Mouse (Mus musculus): ENCODE data around the gene Ly6g5b. TPM values are rescaled to one million over a fixed set of nuclear protein-coding genes. Genes with fewer than 3 reads are reported as not detected.
A peak's percentile ranks its signal among the peaks of the same experiment; 100 is the strongest.

Ly6g5b gene
- polyA plus RNA-seq, 1 experiment, result 1.4 TPM

DNA sequence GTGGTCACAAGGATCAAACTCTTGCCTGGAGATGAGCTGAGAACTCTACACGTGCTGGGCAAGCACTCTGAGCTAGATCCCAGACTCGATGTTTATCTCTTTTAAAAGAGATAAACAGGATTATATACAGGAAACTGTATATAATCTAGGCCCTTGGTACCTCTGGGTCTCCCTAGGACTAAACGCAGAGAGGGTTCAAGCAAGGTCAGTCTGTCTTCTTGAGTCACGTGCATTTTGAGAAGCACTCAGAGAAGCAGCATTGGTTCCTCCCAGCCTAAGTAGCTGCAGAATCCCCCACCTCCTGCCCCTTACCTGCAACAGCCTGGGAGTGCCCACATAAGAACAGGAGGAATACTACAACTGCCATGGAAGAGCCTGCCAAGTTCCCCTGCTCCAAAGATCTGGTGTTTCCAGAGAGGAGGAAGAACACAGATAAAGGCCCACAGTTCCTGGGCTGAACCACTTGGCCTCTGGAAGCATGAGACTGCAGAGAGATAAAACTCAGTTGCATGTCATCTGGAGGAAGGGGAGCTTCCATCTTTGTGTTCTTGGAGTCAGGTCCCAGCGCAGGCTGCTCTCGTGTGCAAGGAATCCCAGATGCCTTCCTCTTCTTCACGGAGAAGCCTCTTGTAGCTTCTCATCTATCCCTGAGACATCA is 29.9 kb downstream of the Ly6g5b start, which contains the start of gene Ly6g6f:
TSS of gene Ly6g6f (minus strand) at position 403 of the 658 bp plus-strand sequence.
- no peaks in the 10 kb centered on the region for H3K36me3 ChIP-seq (ENCODE audit: control insufficient read depth, insufficient read depth, low read length)
- no peaks in the 10 kb centered on the region for H3K27me3 ChIP-seq (ENCODE audit: control insufficient read depth, insufficient read depth, low read length)
- H3K4me3 ChIP-seq (ENCODE audit: low read depth, low read length), result no peak within 1 kb of the TSS
- 68% methylated on average over 7 of the region's 7 CpGs for WGBS
- no peak within 1 kb of the TSS for H3K27ac ChIP-seq (ENCODE audit: insufficient read depth, low read depth, low read length)
- TF ChIP-seq CTCF (IDR thresholded peaks at IDR 0.05; ENCODE audit: extremely low read depth, insufficient read length, insufficient replicate concordance, low read depth, low read length) (no peak), POLR2A (IDR thresholded peaks at IDR 0.05; ENCODE audit: low read depth, low read length) (no peak)
- peaks cover 9% of the 10 kb centered on the region; the same call in 1 of the 2 replicates for H3K4me1 ChIP-seq (ENCODE audit: control insufficient read depth, insufficient read depth, insufficient read length, low read length)

DNA sequence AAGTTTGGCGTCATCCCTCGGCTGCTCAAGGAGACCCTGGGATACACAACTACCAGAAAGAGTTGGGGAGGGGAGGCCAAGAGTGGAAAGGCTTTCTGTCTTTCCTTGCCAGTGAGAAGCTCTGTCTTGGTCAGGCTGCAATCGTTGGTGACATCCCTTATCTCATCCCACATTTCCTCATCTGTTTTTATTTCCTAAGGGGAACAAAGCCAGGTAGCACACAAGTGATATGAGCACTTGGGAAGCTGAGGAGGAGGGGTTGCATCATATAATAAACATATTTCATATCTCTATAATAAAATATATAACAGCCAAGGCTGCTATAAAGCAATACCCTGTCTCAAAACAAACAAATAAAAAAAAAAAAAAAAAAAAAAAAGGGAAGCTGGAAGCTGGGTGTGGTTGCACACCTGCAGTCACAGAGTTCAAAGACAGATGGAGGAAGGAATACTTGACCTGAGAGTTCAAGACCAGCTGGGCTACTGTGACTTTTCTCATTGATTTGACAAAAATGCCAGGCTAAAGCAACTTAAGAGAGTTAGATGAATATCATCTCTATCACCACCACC is 31.2 kb downstream of the Ly6g5b start:
- Histone ChIP-seq H3K4me3 (ENCODE audit: low read depth, low read length) (no peak overlapping the region), H3K4me1 (ENCODE audit: control insufficient read depth, insufficient read depth, insufficient read length, low read length) (peaks cover 19% of the 10 kb centered on the region; the same call in 1 of the 2 replicates), H3K36me3 (ENCODE audit: control insufficient read depth, insufficient read depth, low read length) (no peaks in the 10 kb centered on the region), H3K27ac (ENCODE audit: insufficient read depth, low read depth, low read length) (no peak overlapping the region), H3K27me3 (ENCODE audit: control insufficient read depth, insufficient read depth, low read length) (no peaks in the 10 kb centered on the region)
- no peak for TF ChIP-seq CTCF (IDR thresholded peaks at IDR 0.05; ENCODE audit: extremely low read depth, insufficient read length, insufficient replicate concordance, low read depth, low read length)
- TF ChIP-seq POLR2A (IDR thresholded peaks at IDR 0.05; ENCODE audit: low read depth, low read length), result no peak
- 15% methylated on average over 3 of the region's 3 CpGs for WGBS

DNA sequence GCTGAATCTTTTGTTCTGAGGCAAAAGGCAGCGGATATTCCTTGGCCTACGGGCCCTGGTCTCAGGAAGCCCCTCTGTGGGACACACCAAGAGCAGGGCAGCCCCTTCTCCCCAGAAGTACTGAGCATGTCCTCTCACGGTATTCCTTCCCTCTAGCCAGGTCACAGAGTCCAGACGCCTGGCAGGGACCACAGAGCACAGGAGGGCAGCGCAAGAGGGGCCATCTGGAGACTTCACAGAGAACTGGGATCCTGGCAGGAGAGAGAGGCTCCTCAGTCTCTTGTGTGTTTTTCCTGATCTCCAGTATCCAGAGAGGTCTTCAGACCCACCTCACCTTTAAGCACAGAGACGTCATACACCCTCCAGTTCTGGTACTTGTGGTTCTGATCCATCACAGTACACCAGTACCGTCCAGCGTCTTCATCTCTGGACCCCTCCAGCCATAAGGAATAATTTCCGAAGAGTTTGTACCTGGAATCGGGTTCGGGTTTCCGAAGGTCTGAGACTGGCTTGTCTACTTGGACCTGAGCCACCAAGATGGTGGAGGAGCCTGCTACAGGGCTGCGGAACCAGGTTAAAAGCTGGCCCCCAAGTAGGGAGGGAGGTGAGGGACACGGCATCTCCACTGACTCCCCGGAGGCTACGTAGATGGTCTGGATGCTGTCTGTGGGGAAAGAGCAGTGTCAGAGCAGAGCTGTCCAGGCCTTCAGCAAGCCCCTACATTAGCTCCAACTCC is 32.2 kb downstream of the Ly6g5b start:
- Histone ChIP-seq H3K27me3 (ENCODE audit: control insufficient read depth, insufficient read depth, low read length) (no peaks in the 10 kb centered on the region), H3K4me3 (ENCODE audit: low read depth, low read length) (no peak overlapping the region), H3K4me1 (ENCODE audit: control insufficient read depth, insufficient read depth, insufficient read length, low read length) (peaks cover 21% of the 10 kb centered on the region), H3K36me3 (ENCODE audit: control insufficient read depth, insufficient read depth, low read length) (no peaks in the 10 kb centered on the region), H3K27ac (ENCODE audit: insufficient read depth, low read depth, low read length) (no peak overlapping the region)
- 92% methylated on average over 16 of the region's 16 CpGs for WGBS
- TF ChIP-seq CTCF (IDR thresholded peaks at IDR 0.05; ENCODE audit: extremely low read depth, insufficient read length, insufficient replicate concordance, low read depth, low read length) (no peak), POLR2A (IDR thresholded peaks at IDR 0.05; ENCODE audit: low read depth, low read length) (no peak)

GRCm38 (mm10) chr17:35080710-35081109 is 34.5 kb downstream of the Ly6g5b start:
- no peak for TF ChIP-seq POLR2A (IDR thresholded peaks at IDR 0.05; ENCODE audit: low read depth, low read length)
- no peak for TF ChIP-seq CTCF (IDR thresholded peaks at IDR 0.05; ENCODE audit: extremely low read depth, insufficient read length, insufficient replicate concordance, low read depth, low read length)
- Histone ChIP-seq H3K4me1 (ENCODE audit: control insufficient read depth, insufficient read depth, insufficient read length, low read length) (peaks cover 30% of the 10 kb centered on the region), H3K27me3 (ENCODE audit: control insufficient read depth, insufficient read depth, low read length) (no peaks in the 10 kb centered on the region), H3K27ac (ENCODE audit: insufficient read depth, low read depth, low read length) (no peak overlapping the region), H3K4me3 (ENCODE audit: low read depth, low read length) (no peak overlapping the region), H3K36me3 (ENCODE audit: control insufficient read depth, insufficient read depth, low read length) (no peaks in the 10 kb centered on the region)
- 93% methylated on average over 4 of the region's 4 CpGs for WGBS

GRCm38 (mm10) chr17:35080248-35080647 is 35.0 kb downstream of the Ly6g5b start:
- H3K36me3 ChIP-seq (ENCODE audit: control insufficient read depth, insufficient read depth, low read length), result no peaks in the 10 kb centered on the region
- WGBS, result 25% methylated on average over 6 of the region's 6 CpGs
- no peak for TF ChIP-seq CTCF (IDR thresholded peaks at IDR 0.05; ENCODE audit: extremely low read depth, insufficient read length, insufficient replicate concordance, low read depth, low read length)
- TF ChIP-seq POLR2A (IDR thresholded peaks at IDR 0.05; ENCODE audit: low read depth, low read length), result no peak
- no peak overlapping the region for H3K4me3 ChIP-seq (ENCODE audit: low read depth, low read length)
- peaks cover 30% of the 10 kb centered on the region for H3K4me1 ChIP-seq (ENCODE audit: control insufficient read depth, insufficient read depth, insufficient read length, low read length)
- H3K27ac ChIP-seq (ENCODE audit: insufficient read depth, low read depth, low read length), result peak overlapping the region; percentile 48
- H3K27me3 ChIP-seq (ENCODE audit: control insufficient read depth, insufficient read depth, low read length), result no peaks in the 10 kb centered on the region

DNA sequence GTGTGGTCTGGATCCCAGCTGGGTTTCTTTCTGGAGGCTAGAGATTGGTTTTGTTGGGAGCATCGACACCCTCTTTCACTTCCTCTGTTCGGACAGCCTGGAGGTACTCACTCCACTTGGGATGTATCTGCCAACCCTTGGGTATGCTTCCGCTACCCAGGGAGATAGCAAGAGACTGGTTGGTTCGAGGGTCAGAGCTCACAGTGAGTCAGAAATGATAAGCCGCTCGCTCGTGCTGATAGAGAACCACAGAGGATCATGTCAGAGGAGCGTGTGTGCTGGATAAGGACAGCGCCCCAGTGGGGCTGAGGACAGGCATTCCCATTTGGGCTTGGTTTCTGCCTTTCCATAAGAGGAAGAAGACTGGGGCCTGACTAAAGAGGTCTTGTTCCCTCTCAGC is 35.5 kb downstream of the Ly6g5b start:
- TF ChIP-seq POLR2A (IDR thresholded peaks at IDR 0.05; ENCODE audit: low read depth, low read length) (no peak; the same call in 1 of the 2 replicates), CTCF (IDR thresholded peaks at IDR 0.05; ENCODE audit: extremely low read depth, insufficient read length, insufficient replicate concordance, low read depth, low read length) (no peak)
- 20% methylated on average over 9 of the region's 9 CpGs for WGBS
- peak overlapping the region; percentile 48 for H3K27ac ChIP-seq (ENCODE audit: insufficient read depth, low read depth, low read length)

DNA sequence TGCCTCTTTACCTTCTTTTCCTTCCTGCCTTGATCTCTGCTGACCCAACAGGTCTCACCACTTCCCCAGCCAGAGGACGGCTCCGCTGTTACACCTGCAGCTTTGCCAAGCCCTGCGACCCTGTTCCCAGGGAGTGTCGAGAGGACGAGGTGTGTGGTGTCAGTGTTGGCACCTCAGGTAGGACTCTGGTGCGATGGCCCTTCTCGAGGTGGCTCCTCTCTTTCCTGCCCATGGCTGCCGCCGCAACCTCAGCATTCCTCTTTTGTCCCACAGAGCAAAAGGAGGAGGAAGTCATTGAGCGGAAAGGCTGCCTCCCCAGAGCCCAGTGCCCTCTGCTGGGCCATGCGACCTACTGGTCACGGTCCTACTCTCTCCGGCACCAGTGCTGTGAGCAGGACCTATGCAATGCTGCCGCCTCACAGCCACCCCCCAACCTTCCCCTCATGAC is 37.4 kb downstream of the Ly6g5b start, which contains the start of gene Ly6g6d:
TSS of gene Ly6g6d (minus strand) at position 280 of the 448 bp plus-strand sequence.
- TF ChIP-seq POLR2A (IDR thresholded peaks at IDR 0.05; ENCODE audit: low read depth, low read length) (no peak; the same call in 1 of the 2 replicates), CTCF (IDR thresholded peaks at IDR 0.05; ENCODE audit: extremely low read depth, insufficient read length, insufficient replicate concordance, low read depth, low read length) (peak; percentile 59)
- peak within 1 kb of the TSS; percentile 55 for H3K4me3 ChIP-seq (ENCODE audit: low read depth, low read length)
- no peaks in the 10 kb centered on the region for H3K27me3 ChIP-seq (ENCODE audit: control insufficient read depth, insufficient read depth, low read length)
- H3K36me3 ChIP-seq (ENCODE audit: control insufficient read depth, insufficient read depth, low read length), result no peaks in the 10 kb centered on the region
- WGBS, result 5% methylated on average over 14 of the region's 14 CpGs
- H3K27ac ChIP-seq (ENCODE audit: insufficient read depth, low read depth, low read length), result no peak within 1 kb of the TSS
- H3K4me1 ChIP-seq (ENCODE audit: control insufficient read depth, insufficient read depth, insufficient read length, low read length), result peaks cover 24% of the 10 kb centered on the region

More for the DNA sequence above, 35.5 kb downstream of the Ly6g5b start:
- Histone ChIP-seq H3K4me3 (ENCODE audit: low read depth, low read length) (no peak overlapping the region), H3K36me3 (ENCODE audit: control insufficient read depth, insufficient read depth, low read length) (no peaks in the 10 kb centered on the region), H3K4me1 (ENCODE audit: control insufficient read depth, insufficient read depth, insufficient read length, low read length) (peaks cover 30% of the 10 kb centered on the region), H3K27me3 (ENCODE audit: control insufficient read depth, insufficient read depth, low read length) (no peaks in the 10 kb centered on the region)

All from small intestine, adult 2 months (tissue).